Mouse (Mus musculus) liver, embryonic 12.5 days (tissue): ENCODE results near the gene Gm10945. TPM values are rescaled to one million over a fixed set of nuclear protein-coding genes. Genes with fewer than 3 reads are reported as not detected.

ENCODE experiments used
- ATAC-seq: fragments of 200-750 bp; cut with Nextera tagmentation; 2 replicates; pipeline ENCODE4 v1.8.0; 2017; ENCODE audit warnings: moderate number of reproducible peaks, mild to moderate bottlenecking, moderate library complexity
- H3K27ac ChIP-seq: fragments of 300-500 bp; sonication (generic); 2 replicates; pipeline ENCODE4 v1.5.1; 2016; ENCODE audit warnings: mild to moderate bottlenecking
- H3K27me3 ChIP-seq: fragments of 300-500 bp; sonication (generic); replicated peaks from 2 replicates; pipeline ENCODE4 v1.6.1; 2016; ENCODE audit warnings: mild to moderate bottlenecking, moderate library complexity
- H3K36me3 ChIP-seq: fragments of 300-500 bp; sonication (generic); 2 replicates; pipeline ENCODE4 v1.6.1; 2016; ENCODE audit warnings: mild to moderate bottlenecking, moderate library complexity
- H3K4me1 ChIP-seq: fragments of 300-500 bp; sonication (generic); 2 replicates; pipeline ENCODE4 v1.6.1; 2016
- H3K4me2 ChIP-seq: fragments of 300-500 bp; sonication (generic); 2 replicates; pipeline ENCODE4 v1.6.1; 2016; ENCODE audit warnings: mild to moderate bottlenecking, moderate library complexity
- H3K4me3 ChIP-seq: fragments of 300-500 bp; sonication (generic); 2 replicates; pipeline ENCODE4 v1.5.1; 2016; ENCODE audit warnings: mild to moderate bottlenecking, moderate library complexity
- H3K9ac ChIP-seq: fragments of 300-500 bp; sonication (generic); 2 replicates; pipeline ENCODE4 v1.6.1; 2016; ENCODE audit warnings: mild to moderate bottlenecking, moderate library complexity
- H3K9me3 ChIP-seq: fragments of 300-500 bp; sonication (generic); replicated peaks from 2 replicates; pipeline ENCODE4 v1.6.1; 2016; ENCODE audit warnings: mild to moderate bottlenecking, moderate library complexity
- WGBS: fragments of 180-500 bp; shearing (Covaris S2); methylation state at CpG from one replicate; pipeline ENCODE4 v1.1.7; 2016; ENCODE audit not compliant: insufficient replicate concordance; 5-methylcytosine and 5-hydroxymethylcytosine counted together
- polyA plus RNA-seq: library from polyadenylated mRNA; unstranded; fragments of >200 nt; fragmentation: Nextera tagmentation; extraction: Ambion mirVana; gene quantifications from 2 replicates; pipeline ENCODE4 v1.2.1, GENCODE M21; 2016

Gm10945 gene
- not detected in 2 replicates for polyA plus RNA-seq

GRCm38 (mm10) chr10:6761287-6761811 is at the start of gene Gm10945:
Gene Gm10945 (minus strand): TSS chr10:6761761.
- Histone ChIP-seq H3K4me1 (no peaks in the 10 kb centered on the region), H3K36me3 (no peaks in the 10 kb centered on the region), H3K9ac (no peak within 1 kb of the TSS), H3K4me2 (no peak within 1 kb of the TSS), H3K27me3 (no peaks in the 10 kb centered on the region), H3K4me3 (no peak within 1 kb of the TSS), H3K27ac (no peak within 1 kb of the TSS), H3K9me3 (no peaks in the 10 kb centered on the region)
- 80% methylated on average over 2 of the region's 2 CpGs for WGBS
- no peak for ATAC-seq

- H3K36me3 ChIP-seq: no peaks in the 10 kb centered on the region
- no peak overlapping the region for H3K4me2 ChIP-seq
These were observed 28.7 kb upstream of the Gm10945 start for GRCm38 (mm10) chr10:6790226-6790625.

DNA sequence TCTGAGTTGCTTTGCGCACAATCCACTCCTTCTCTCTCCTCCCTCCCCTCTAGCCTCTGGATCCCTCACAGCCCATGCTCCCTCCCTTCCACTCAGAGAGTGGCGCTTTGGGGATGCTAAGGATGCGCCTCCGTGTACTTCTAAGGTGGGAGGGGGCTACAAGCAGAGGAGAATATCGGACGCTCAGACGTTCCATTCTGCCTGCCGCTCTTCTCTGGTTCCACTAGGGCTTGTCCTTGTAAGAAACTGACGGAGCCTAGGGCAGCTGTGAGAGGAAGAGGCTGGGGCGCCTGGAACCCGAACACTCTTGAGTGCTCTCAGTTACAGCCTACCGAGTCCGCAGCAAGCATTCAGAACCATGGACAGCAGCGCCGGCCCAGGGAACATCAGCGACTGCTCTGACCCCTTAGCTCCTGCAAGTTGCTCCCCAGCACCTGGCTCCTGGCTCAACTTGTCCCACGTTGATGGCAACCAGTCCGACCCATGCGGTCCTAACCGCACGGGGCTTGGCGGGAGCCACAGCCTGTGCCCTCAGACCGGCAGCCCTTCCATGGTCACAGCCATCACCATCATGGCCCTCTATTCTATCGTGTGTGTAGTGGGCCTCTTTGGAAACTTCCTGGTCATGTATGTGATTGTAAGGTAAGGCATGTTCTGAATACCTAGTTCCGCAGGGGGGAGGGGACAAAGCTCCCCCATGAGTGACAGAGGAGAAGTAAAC is 27.1 kb upstream of the Gm10945 start:
- Histone ChIP-seq H3K9me3 (no peaks in the 10 kb centered on the region), H3K4me2 (no peak overlapping the region), H3K27ac (no peak overlapping the region), H3K4me1 (no peaks in the 10 kb centered on the region), H3K4me3 (no peak overlapping the region), H3K36me3 (no peaks in the 10 kb centered on the region), H3K27me3 (peaks cover 10% of the 10 kb centered on the region), H3K9ac (no peak overlapping the region)
- ATAC-seq: no peak
- 5% methylated on average over 25 of the region's 25 CpGs for WGBS

More at GRCm38 (mm10) chr10:6790226-6790625, 28.7 kb upstream of the Gm10945 start:
- Histone ChIP-seq H3K4me1 (no peaks in the 10 kb centered on the region), H3K27ac (no peak overlapping the region), H3K9ac (no peak overlapping the region), H3K27me3 (peaks cover 10% of the 10 kb centered on the region), H3K9me3 (no peaks in the 10 kb centered on the region), H3K4me3 (no peak overlapping the region)
- ATAC-seq: no peak

- Histone ChIP-seq H3K27me3 (no peaks in the 10 kb centered on the region), H3K27ac (no peak within 1 kb of the TSS), H3K9ac (no peak within 1 kb of the TSS), H3K36me3 (no peaks in the 10 kb centered on the region), H3K4me3 (no peak within 1 kb of the TSS), H3K4me2 (no peak within 1 kb of the TSS), H3K9me3 (no peaks in the 10 kb centered on the region), H3K4me1 (no peaks in the 10 kb centered on the region)
- no peak for ATAC-seq
- WGBS: 68% methylated on average over 3 of the region's 3 CpGs
These were observed 3.4 kb downstream of the Gm10945 start, which contains the start of gene Oprm1 for GRCm38 (mm10) chr10:6758206-6758605. Gene Oprm1 (plus strand): TSS chr10:6758506.

DNA sequence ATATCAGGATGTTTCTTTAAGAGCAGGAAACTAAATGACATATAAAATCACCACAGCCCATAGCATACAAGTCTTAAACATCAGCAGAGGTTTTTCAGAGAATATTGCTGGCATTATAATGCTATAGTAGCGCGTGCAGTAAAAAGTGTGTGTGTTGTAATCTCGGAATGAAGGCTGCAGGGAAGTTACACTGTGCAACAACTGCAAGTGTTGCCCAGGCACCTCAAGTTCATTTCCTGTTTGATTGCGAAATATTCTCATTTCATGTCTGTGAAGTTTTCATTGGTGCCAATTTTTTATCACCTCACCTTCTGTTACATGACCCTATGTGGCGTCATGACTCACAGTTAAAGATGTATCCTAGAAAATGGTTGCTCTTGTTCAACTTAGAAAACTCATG is 8.2 kb downstream of the Gm10945 start:
- 65% methylated on average over 5 of the region's 5 CpGs for WGBS
- Histone ChIP-seq H3K4me3 (no peak overlapping the region), H3K9me3 (no peaks in the 10 kb centered on the region), H3K9ac (no peak overlapping the region), H3K27me3 (no peaks in the 10 kb centered on the region), H3K4me2 (no peak overlapping the region), H3K4me1 (no peaks in the 10 kb centered on the region), H3K36me3 (no peaks in the 10 kb centered on the region), H3K27ac (no peak overlapping the region)
- ATAC-seq: no peak

DNA sequence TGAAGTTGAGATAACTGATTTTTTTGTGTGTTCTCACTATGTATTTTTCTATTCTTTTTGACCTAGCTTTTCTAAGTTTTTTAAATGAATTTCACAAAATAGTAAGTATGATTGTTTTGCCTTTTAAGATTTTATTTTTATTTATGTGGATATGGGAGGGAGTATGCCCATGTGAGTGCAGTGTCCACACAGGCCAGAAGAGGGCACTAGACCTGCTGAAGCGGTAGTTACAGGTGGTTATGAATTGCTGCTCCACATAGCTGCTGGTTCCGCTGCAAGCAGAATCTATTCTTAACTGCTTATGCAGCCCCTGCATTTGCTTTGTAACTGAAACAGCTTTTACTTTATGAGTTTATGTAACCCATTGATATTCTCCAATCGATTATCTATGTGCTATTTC is 33.1 kb downstream of the Gm10945 start:
- Histone ChIP-seq H3K9me3 (0 out of 2 replicates have a peak, but pooled peaks cover 7% of the 10 kb centered on the region), H3K4me3 (no peak overlapping the region), H3K36me3 (no peaks in the 10 kb centered on the region), H3K9ac (no peak overlapping the region), H3K4me1 (no peaks in the 10 kb centered on the region), H3K27me3 (no peaks in the 10 kb centered on the region), H3K4me2 (no peak overlapping the region), H3K27ac (no peak overlapping the region)
- ATAC-seq: no peak
- WGBS: 70% methylated on average over 3 of the region's 3 CpGs

- H3K4me3 ChIP-seq: no peak overlapping the region
- H3K9me3 ChIP-seq: 0 out of 2 replicates have a peak, but pooled peaks cover 7% of the 10 kb centered on the region
- WGBS: 50% methylated on average over 1 of the region's 1 CpGs
- no peak for ATAC-seq
- H3K27me3 ChIP-seq: no peaks in the 10 kb centered on the region
- H3K4me1 ChIP-seq: no peaks in the 10 kb centered on the region
- no peak overlapping the region for H3K4me2 ChIP-seq
- no peak overlapping the region for H3K27ac ChIP-seq
- H3K9ac ChIP-seq: no peak overlapping the region
- no peaks in the 10 kb centered on the region for H3K36me3 ChIP-seq
These were observed 37.8 kb downstream of the Gm10945 start for GRCm38 (mm10) chr10:6723765-6724164.

DNA sequence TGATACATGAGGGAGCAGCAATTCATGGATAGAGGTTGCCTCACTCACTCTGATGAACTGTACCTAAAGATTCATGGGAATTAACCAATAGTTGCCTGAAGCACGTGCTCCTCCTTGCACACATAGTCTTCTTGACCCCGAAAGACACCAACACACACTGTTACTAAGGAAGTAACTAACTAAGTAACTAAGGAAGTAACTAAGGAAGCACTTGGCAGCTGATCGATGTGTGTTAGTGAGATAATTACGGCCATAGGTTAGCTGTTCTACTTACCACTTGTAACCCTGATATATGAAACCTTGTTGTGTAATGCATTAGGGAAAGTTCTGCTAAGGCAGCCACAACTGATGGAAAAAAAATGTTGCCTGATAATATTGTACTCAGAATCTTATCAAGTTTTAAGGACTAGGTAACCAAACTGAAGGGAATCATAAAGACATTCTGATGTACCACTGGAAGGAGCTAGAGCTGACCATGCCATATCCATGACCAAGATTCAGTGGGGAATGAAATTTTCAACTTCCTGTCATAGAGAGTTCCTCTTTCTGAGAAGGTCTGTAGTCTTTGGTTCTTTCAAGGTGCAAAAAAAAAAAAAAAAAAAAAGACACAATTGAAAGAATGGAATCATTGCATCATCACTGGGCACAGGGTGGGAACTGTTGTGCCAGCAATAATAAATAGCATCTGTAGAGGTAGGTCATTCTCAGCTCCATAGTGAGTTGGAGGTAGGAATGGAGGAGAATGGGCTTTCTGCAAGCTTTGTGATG is 44.2 kb downstream of the Gm10945 start:
- 17% methylated on average over 4 of the region's 4 CpGs for WGBS
- Histone ChIP-seq H3K27ac (no peak overlapping the region), H3K9me3 (no peaks in the 10 kb centered on the region), H3K27me3 (no peaks in the 10 kb centered on the region), H3K4me3 (no peak overlapping the region), H3K4me1 (no peaks in the 10 kb centered on the region), H3K4me2 (no peak overlapping the region), H3K36me3 (no peaks in the 10 kb centered on the region), H3K9ac (no peak overlapping the region)
- ATAC-seq: no peak

GRCm38 (mm10) chr10:6705226-6705885 is 56.2 kb downstream of the Gm10945 start:
- 65% methylated on average over 1 of the region's 1 CpGs for WGBS
- H3K27me3 ChIP-seq: no peaks in the 10 kb centered on the region
- H3K36me3 ChIP-seq: no peaks in the 10 kb centered on the region

GRCm38 (mm10) chr10:6694218-6694850 is 67.2 kb downstream of the Gm10945 start:
- WGBS: 54% methylated on average over 13 of the region's 13 CpGs
- Histone ChIP-seq H3K27me3 (no peaks in the 10 kb centered on the region), H3K9ac (no peak overlapping the region), H3K4me1 (no peaks in the 10 kb centered on the region), H3K4me2 (no peak overlapping the region), H3K36me3 (no peaks in the 10 kb centered on the region), H3K4me3 (no peak overlapping the region), H3K9me3 (no peaks in the 10 kb centered on the region), H3K27ac (no peak overlapping the region)
- ATAC-seq: no peak

More at GRCm38 (mm10) chr10:6705226-6705885, 56.2 kb downstream of the Gm10945 start:
- ATAC-seq: no peak
- Histone ChIP-seq H3K4me2 (no peak overlapping the region), H3K4me3 (no peak overlapping the region), H3K4me1 (no peaks in the 10 kb centered on the region), H3K9ac (no peak overlapping the region), H3K27ac (no peak overlapping the region), H3K9me3 (no peaks in the 10 kb centered on the region)
